Mouse (Mus musculus): Measurements from ENCODE around the gene Ccl22. TPM values are rescaled to one million over a fixed set of nuclear protein-coding genes. Genes with fewer than 3 reads are reported as not detected.

The Ccl22 gene
- polyA plus RNA-seq, 1 experiment = not detected

GRCm38 (mm10) chr8:94748363-94748762, 3.0 kb downstream of the Ccl22 start:
- no peak overlapping the region for H3K27ac ChIP-seq (replicated peaks; ENCODE audit: low read depth, low read length)
- H3K4me3 ChIP-seq (ENCODE audit: insufficient read depth, low read depth, low read length) = no peak overlapping the region
- H3K4me1 ChIP-seq (ENCODE audit: control insufficient read depth, insufficient read depth, insufficient read length, low read length) = 0 out of 2 replicates have a peak, but pooled peaks cover 2% of the 10 kb centered on the region

- Histone ChIP-seq H3K27ac (replicated peaks; ENCODE audit: low read depth, low read length) (no peak overlapping the region), H3K4me1 (ENCODE audit: control insufficient read depth, insufficient read depth, insufficient read length, low read length) (0 out of 2 replicates have a peak, but pooled peaks cover 2% of the 10 kb centered on the region), H3K4me3 (ENCODE audit: insufficient read depth, low read depth, low read length) (no peak overlapping the region)
These were observed 4.6 kb downstream of the Ccl22 start for GRCm38 (mm10) chr8:94749942-94750341.

GRCm38 (mm10) chr8:94751023-94751849, 5.8 kb downstream of the Ccl22 start:
- H3K27ac ChIP-seq (replicated peaks; ENCODE audit: low read depth, low read length) = no peak overlapping the region
- H3K4me3 ChIP-seq (ENCODE audit: insufficient read depth, low read depth, low read length) = no peak overlapping the region
- 0 out of 2 replicates have a peak, but pooled peaks cover 2% of the 10 kb centered on the region for H3K4me1 ChIP-seq (ENCODE audit: control insufficient read depth, insufficient read depth, insufficient read length, low read length)

GRCm38 (mm10) chr8:94754006-94754405, 8.6 kb downstream of the Ccl22 start:
- Histone ChIP-seq H3K27ac (replicated peaks; ENCODE audit: low read depth, low read length) (no peak overlapping the region), H3K4me3 (ENCODE audit: insufficient read depth, low read depth, low read length) (no peak overlapping the region), H3K4me1 (ENCODE audit: control insufficient read depth, insufficient read depth, insufficient read length, low read length) (no peaks in the 10 kb centered on the region)

GRCm38 (mm10) chr8:94754486-94754885, 9.1 kb downstream of the Ccl22 start:
- no peak overlapping the region for H3K27ac ChIP-seq (replicated peaks; ENCODE audit: low read depth, low read length)
- H3K4me3 ChIP-seq (ENCODE audit: insufficient read depth, low read depth, low read length) = no peak overlapping the region
- no peaks in the 10 kb centered on the region for H3K4me1 ChIP-seq (ENCODE audit: control insufficient read depth, insufficient read depth, insufficient read length, low read length)

- no peak overlapping the region for H3K4me3 ChIP-seq (ENCODE audit: insufficient read depth, low read depth, low read length)
- peaks cover 5% of the 10 kb centered on the region; the same call in 1 of the 2 replicates for H3K4me1 ChIP-seq (ENCODE audit: control insufficient read depth, insufficient read depth, insufficient read length, low read length)
- H3K27ac ChIP-seq (replicated peaks; ENCODE audit: low read depth, low read length) = no peak overlapping the region
These were observed 21.6 kb downstream of the Ccl22 start for GRCm38 (mm10) chr8:94767035-94767434.

- Histone ChIP-seq H3K27ac (replicated peaks; ENCODE audit: low read depth, low read length) (no peak overlapping the region), H3K4me3 (ENCODE audit: insufficient read depth, low read depth, low read length) (no peak overlapping the region), H3K4me1 (ENCODE audit: control insufficient read depth, insufficient read depth, insufficient read length, low read length) (peaks cover 5% of the 10 kb centered on the region)
These were observed 25.6 kb downstream of the Ccl22 start for GRCm38 (mm10) chr8:94770945-94771344.

GRCm38 (mm10) chr8:94771941-94772670, 26.7 kb downstream of the Ccl22 start, which contains the start of gene Cx3cl1:
Cx3cl1 (plus strand) TSS chr8:94772009.
- H3K27ac ChIP-seq (replicated peaks; ENCODE audit: low read depth, low read length) = 0 out of 2 replicates have a peak within 1 kb of the TSS, but pooled peaks have one; percentile 24
- peak within 1 kb of the TSS; percentile 82 for H3K4me3 ChIP-seq (ENCODE audit: insufficient read depth, low read depth, low read length)

GRCm38 (mm10) chr8:94773048-94773447, 27.7 kb downstream of the Ccl22 start:
- no peak overlapping the region for H3K27ac ChIP-seq (replicated peaks; ENCODE audit: low read depth, low read length)
- peak overlapping the region; percentile 82 for H3K4me3 ChIP-seq (ENCODE audit: insufficient read depth, low read depth, low read length)

More at GRCm38 (mm10) chr8:94771941-94772670, 26.7 kb downstream of the Ccl22 start, which contains the start of gene Cx3cl1:
- H3K4me1 ChIP-seq (ENCODE audit: control insufficient read depth, insufficient read depth, insufficient read length, low read length) = peaks cover 5% of the 10 kb centered on the region

GRCm38 (mm10) chr8:94773700-94774171, 28.3 kb downstream of the Ccl22 start:
- no peak overlapping the region for H3K4me3 ChIP-seq (ENCODE audit: insufficient read depth, low read depth, low read length)
- H3K4me1 ChIP-seq (ENCODE audit: control insufficient read depth, insufficient read depth, insufficient read length, low read length) = peaks cover 12% of the 10 kb centered on the region

More at GRCm38 (mm10) chr8:94773048-94773447, 27.7 kb downstream of the Ccl22 start:
- peaks cover 5% of the 10 kb centered on the region for H3K4me1 ChIP-seq (ENCODE audit: control insufficient read depth, insufficient read depth, insufficient read length, low read length)

GRCm38 (mm10) chr8:94774601-94775000, 29.2 kb downstream of the Ccl22 start:
- H3K4me1 ChIP-seq (ENCODE audit: control insufficient read depth, insufficient read depth, insufficient read length, low read length) = peaks cover 20% of the 10 kb centered on the region

More at GRCm38 (mm10) chr8:94773700-94774171, 28.3 kb downstream of the Ccl22 start:
- no peak overlapping the region for H3K27ac ChIP-seq (replicated peaks; ENCODE audit: low read depth, low read length)

GRCm38 (mm10) chr8:94776346-94776745, 31.0 kb downstream of the Ccl22 start:
- Histone ChIP-seq H3K4me1 (ENCODE audit: control insufficient read depth, insufficient read depth, insufficient read length, low read length) (peaks cover 20% of the 10 kb centered on the region), H3K4me3 (ENCODE audit: insufficient read depth, low read depth, low read length) (no peak overlapping the region), H3K27ac (replicated peaks; ENCODE audit: low read depth, low read length) (no peak overlapping the region)

More at GRCm38 (mm10) chr8:94774601-94775000, 29.2 kb downstream of the Ccl22 start:
- H3K4me3 ChIP-seq (ENCODE audit: insufficient read depth, low read depth, low read length) = no peak overlapping the region
- H3K27ac ChIP-seq (replicated peaks; ENCODE audit: low read depth, low read length) = no peak overlapping the region

GRCm38 (mm10) chr8:94778036-94778435, 32.6 kb downstream of the Ccl22 start:
- no peak overlapping the region for H3K4me3 ChIP-seq (ENCODE audit: insufficient read depth, low read depth, low read length)
- H3K27ac ChIP-seq (replicated peaks; ENCODE audit: low read depth, low read length) = peak overlapping the region; percentile 43

GRCm38 (mm10) chr8:94778473-94778872, 33.1 kb downstream of the Ccl22 start:
- H3K27ac ChIP-seq (replicated peaks; ENCODE audit: low read depth, low read length) = peak overlapping the region; percentile 43
- no peak overlapping the region for H3K4me3 ChIP-seq (ENCODE audit: insufficient read depth, low read depth, low read length)
- H3K4me1 ChIP-seq (ENCODE audit: control insufficient read depth, insufficient read depth, insufficient read length, low read length) = peaks cover 25% of the 10 kb centered on the region

More at GRCm38 (mm10) chr8:94778036-94778435, 32.6 kb downstream of the Ccl22 start:
- H3K4me1 ChIP-seq (ENCODE audit: control insufficient read depth, insufficient read depth, insufficient read length, low read length) = peaks cover 25% of the 10 kb centered on the region
